Mouse (Mus musculus) heart, embryonic 16.5 days (tissue): ENCODE results near the gene Trmt1. TPM values are rescaled to one million over a fixed set of nuclear protein-coding genes. Genes with fewer than 3 reads are reported as not detected.

Experiments used
- ATAC-seq: fragments of 200-750 bp; cut with Nextera tagmentation; replicated peaks from 2 replicates; pipeline ENCODE4 v1.8.0; 2017; ENCODE audit warnings: moderate number of reproducible peaks; ENCODE audit not compliant: insufficient read depth, low FRiP score; ENCODE audit errors: extremely low read depth
- H3K27ac ChIP-seq: fragments of 300-500 bp; sonication (generic); 2 replicates; pipeline ENCODE4 v1.5.1; 2014; ENCODE audit warnings: mild to moderate bottlenecking, low read length, control low read depth, moderate library complexity
- H3K27me3 ChIP-seq: fragments of 300-500 bp; sonication (generic); 2 replicates; pipeline ENCODE4 v1.6.1; 2014; ENCODE audit warnings: low read length, mixed read lengths; ENCODE audit not compliant: control insufficient read depth, insufficient read depth
- H3K36me3 ChIP-seq: fragments of 300-500 bp; sonication (generic); 2 replicates; pipeline ENCODE4 v1.6.1; 2014; ENCODE audit not compliant: control insufficient read depth, insufficient read depth
- H3K4me1 ChIP-seq: fragments of 300-500 bp; sonication (generic); 2 replicates; pipeline ENCODE4 v1.6.1; 2014; ENCODE audit warnings: low read length, mixed read lengths; ENCODE audit not compliant: control insufficient read depth, insufficient read depth
- H3K4me2 ChIP-seq: fragments of 300-500 bp; sonication (generic); 2 replicates; pipeline ENCODE4 v1.6.1; 2014; ENCODE audit warnings: low read depth, mild to moderate bottlenecking, control low read depth, low read length
- H3K4me3 ChIP-seq: fragments of 300-500 bp; sonication (generic); 2 replicates; pipeline ENCODE4 v1.5.1; 2014; ENCODE audit warnings: mild to moderate bottlenecking, control low read depth, low read length
- H3K9ac ChIP-seq: fragments of 300-500 bp; sonication (generic); 2 replicates; pipeline ENCODE4 v1.6.1; 2014; ENCODE audit warnings: low read length, control low read depth
- H3K9me3 ChIP-seq: fragments of 300-500 bp; sonication (generic); replicated peaks from 2 replicates; pipeline ENCODE4 v1.6.1; 2016; ENCODE audit warnings: low read length; ENCODE audit not compliant: control insufficient read depth
- WGBS: fragments of 180-500 bp; shearing (Covaris S2); extraction: QIAGEN DNeasy Blood & Tissue Kit; methylation state at CpG from one replicate; pipeline ENCODE4 v1.1.7; 2014; 5-methylcytosine and 5-hydroxymethylcytosine counted together
- polyA plus RNA-seq: library from polyadenylated mRNA; unstranded; fragments of >200 nt; fragmentation: Nextera tagmentation; extraction: Ambion mirVana; gene quantifications from 2 replicates; pipeline ENCODE4 v1.2.1, GENCODE M21; 2015

Trmt1 gene
- polyA plus RNA-seq, 1 experiment from 2014 or later: 43.2 TPM

DNA sequence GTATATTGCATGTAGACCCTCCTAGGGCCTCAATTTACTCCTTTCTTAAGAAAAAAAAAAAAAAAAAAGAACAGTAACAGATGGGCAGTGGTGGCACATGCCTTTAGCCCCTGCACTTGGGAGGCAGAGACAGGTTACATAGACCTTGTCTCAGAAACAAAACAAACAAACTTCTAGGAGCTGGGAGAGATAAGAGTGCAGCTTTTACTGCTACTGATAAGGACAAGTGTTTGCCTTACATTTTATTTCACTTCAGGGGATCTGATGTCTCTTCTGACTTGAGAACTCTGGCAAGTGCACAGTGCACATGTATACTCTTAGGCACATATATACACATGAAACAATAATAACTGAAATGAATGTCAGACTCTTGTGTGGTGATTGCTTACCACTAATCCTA is 28.9 kb upstream of the Trmt1 start:
- Histone ChIP-seq H3K4me1 (peaks cover 45% of the 10 kb centered on the region), H3K4me3 (no peak overlapping the region), H3K4me2 (peak overlapping the region; percentile 75), H3K9me3 (no peaks in the 10 kb centered on the region), H3K36me3 (no peaks in the 10 kb centered on the region), H3K9ac (no peak overlapping the region; the same call in 1 of the 2 replicates), H3K27me3 (no peaks in the 10 kb centered on the region), H3K27ac (peak overlapping the region; percentile 92)
- ATAC-seq: no peak

GRCm38 (mm10) chr8:84657680-84658079 is 28.4 kb upstream of the Trmt1 start:
- H3K9me3 ChIP-seq: no peaks in the 10 kb centered on the region
- no peak overlapping the region for H3K4me2 ChIP-seq
- peaks cover 45% of the 10 kb centered on the region for H3K4me1 ChIP-seq
- H3K27ac ChIP-seq: peak overlapping the region; percentile 92
- no peak overlapping the region; the same call in 1 of the 2 replicates for H3K9ac ChIP-seq
- no peak overlapping the region for H3K4me3 ChIP-seq
- H3K36me3 ChIP-seq: no peaks in the 10 kb centered on the region
- 62% methylated on average over 4 of the region's 4 CpGs for WGBS
- no peaks in the 10 kb centered on the region for H3K27me3 ChIP-seq
- ATAC-seq: no peak

DNA sequence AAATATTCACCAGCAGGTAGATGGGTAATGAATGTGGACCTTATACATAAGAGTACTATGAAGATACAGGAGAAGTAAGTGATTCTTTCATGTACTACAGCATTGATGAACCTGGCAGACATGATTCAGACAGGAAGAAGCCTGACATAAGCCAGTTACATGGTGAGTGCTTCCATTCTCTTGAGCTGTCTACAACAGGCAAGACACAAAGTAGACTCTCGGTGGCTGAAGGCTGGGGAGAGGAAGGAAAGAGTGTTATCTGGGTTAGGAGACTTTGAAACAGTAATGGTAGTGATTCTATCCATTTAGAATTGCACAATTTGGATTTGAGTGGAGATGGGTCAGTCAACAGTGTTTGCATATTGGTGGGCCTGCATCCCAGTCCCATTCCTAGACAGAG is 27.2 kb upstream of the Trmt1 start:
- H3K9ac ChIP-seq: no peak overlapping the region
- peak overlapping the region; percentile 90 for H3K27ac ChIP-seq
- H3K36me3 ChIP-seq: no peaks in the 10 kb centered on the region
- H3K9me3 ChIP-seq: no peaks in the 10 kb centered on the region
- 40% methylated on average over 1 of the region's 1 CpGs for WGBS
- H3K4me1 ChIP-seq: peaks cover 47% of the 10 kb centered on the region
- no peak overlapping the region for H3K4me2 ChIP-seq
- H3K27me3 ChIP-seq: no peaks in the 10 kb centered on the region
- no peak for ATAC-seq
- no peak overlapping the region for H3K4me3 ChIP-seq

DNA sequence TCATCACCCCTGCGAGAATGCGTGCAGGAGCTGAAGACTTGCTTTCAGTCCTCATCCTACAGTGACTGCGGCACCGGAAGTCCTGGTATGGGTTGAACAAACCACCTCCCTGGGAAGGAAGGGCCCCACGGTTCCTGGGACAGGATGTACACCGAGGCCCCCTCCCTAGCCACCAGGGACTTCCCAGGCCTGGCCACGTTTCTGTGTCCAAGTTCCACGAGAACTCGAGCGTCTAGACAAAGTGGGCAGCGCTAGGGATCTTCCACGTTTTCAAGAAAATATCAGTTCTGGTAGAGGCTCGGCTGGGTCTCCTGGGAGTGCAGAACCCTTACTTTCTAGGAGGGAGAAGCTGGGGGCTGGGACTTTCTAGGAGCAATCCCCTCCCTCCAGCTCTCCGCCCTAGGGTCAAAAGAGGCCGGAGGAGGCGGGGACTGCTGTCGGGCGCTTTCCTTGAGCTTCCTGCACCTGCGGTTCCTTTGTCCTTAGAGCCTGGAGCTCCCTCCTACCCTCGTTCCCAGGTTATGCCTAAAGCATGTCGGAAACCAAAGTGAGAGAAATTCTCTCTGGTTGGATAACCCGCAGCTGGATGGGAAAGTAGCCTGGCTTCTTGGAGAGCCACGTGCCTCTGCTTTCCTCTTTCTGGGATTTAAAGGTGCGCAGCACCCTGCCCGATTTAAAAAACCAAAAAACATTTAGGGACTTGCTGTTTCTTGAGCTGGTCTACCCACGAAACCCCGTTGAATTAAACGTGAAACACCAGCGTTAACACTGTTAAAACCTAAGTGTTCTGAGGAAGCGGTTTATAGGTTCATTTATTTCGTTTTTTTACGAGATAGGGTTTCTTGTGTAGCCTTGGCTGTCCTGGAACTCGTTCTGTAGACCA is 25.9 kb upstream of the Trmt1 start:
- peak overlapping the region; percentile 89 for H3K9ac ChIP-seq
- no peak for ATAC-seq
- H3K4me3 ChIP-seq: peak overlapping the region; percentile 76
- no peaks in the 10 kb centered on the region for H3K36me3 ChIP-seq
- H3K4me2 ChIP-seq: peak overlapping the region; percentile 86
- H3K27me3 ChIP-seq: no peaks in the 10 kb centered on the region
- no peaks in the 10 kb centered on the region for H3K9me3 ChIP-seq
- peak overlapping the region; percentile 90 for H3K27ac ChIP-seq
- 3% methylated on average over 33 of the region's 33 CpGs for WGBS
- peaks cover 43% of the 10 kb centered on the region for H3K4me1 ChIP-seq

DNA sequence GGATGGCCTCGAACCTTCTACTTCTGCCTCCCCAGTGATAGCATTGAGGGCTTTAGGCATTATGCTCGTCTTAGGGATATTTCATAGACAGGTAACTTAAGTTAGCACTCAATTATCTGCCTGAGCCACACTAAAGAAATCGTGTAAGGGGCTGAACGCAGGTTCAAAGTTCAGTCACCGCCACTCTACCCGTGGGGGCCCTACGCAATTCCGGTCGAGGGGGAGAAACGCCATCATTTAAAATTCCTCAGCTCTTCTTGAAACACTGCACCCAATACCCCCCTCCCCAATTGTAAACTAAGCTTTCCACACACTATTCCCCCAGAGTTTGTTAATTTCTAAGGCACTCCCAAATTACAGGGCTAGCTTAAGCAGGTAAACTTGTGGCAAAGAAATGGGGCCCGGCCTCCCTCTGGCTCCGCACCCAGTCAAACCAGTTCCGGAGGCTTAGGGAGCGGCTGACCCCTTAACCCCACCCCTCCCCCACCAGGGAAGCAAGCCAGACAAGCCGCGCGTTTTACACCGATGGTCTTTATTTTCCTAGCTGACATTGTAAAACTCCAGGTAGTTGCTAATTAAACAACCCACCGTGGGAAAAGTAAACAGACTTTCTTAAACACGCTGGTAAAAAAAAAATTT is 25.2 kb upstream of the Trmt1 start:
- Histone ChIP-seq H3K36me3 (no peaks in the 10 kb centered on the region), H3K4me1 (peaks cover 44% of the 10 kb centered on the region), H3K4me3 (peak overlapping the region; percentile 76), H3K4me2 (peak overlapping the region; percentile 86), H3K9me3 (no peaks in the 10 kb centered on the region), H3K27ac (peak overlapping the region; percentile 90), H3K27me3 (no peaks in the 10 kb centered on the region), H3K9ac (peak overlapping the region; percentile 89)
- WGBS: 2% methylated on average over 20 of the region's 20 CpGs
- ATAC-seq: no peak

DNA sequence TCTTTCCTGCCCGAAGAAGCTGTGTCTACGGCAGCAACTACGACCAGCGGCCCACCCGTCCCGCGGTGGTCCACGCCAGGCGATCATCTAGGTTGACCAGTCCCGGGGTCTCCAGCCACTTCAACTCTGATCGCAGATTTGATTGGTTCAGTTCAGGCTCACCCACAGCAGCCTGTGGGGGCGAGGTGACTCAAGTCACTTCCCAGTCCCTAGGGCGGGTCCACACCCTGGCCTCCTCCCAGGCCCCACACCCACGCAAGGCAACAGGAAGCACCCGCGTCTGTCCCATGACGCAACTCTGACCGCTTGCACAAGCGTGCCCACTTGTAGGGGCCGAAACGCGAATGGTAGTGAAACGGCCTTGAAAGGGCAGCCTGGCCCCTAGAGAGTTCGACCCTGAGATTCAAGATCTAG is 24.6 kb upstream of the Trmt1 start:
- 0% methylated on average over 24 of the region's 24 CpGs for WGBS
- H3K9ac ChIP-seq: peak overlapping the region; percentile 89

GRCm38 (mm10) chr8:84661961-84662571 is 24.0 kb upstream of the Trmt1 start:
- Histone ChIP-seq H3K9ac (peak overlapping the region; percentile 89), H3K27me3 (no peaks in the 10 kb centered on the region), H3K9me3 (no peaks in the 10 kb centered on the region), H3K4me2 (peak overlapping the region; percentile 86), H3K27ac (peak overlapping the region; percentile 90), H3K36me3 (no peaks in the 10 kb centered on the region), H3K4me3 (peak overlapping the region; percentile 76), H3K4me1 (peaks cover 35% of the 10 kb centered on the region)
- ATAC-seq: 0 out of 2 replicates have a peak, but pooled peaks have one; percentile 3
- under 1% methylated on average over 61 of the region's 61 CpGs for WGBS

More for the DNA sequence above, 24.6 kb upstream of the Trmt1 start:
- H3K27ac ChIP-seq: peak overlapping the region; percentile 90
- peak overlapping the region; percentile 86 for H3K4me2 ChIP-seq
- ATAC-seq: peak; percentile 20; the same call in 1 of the 2 replicates
- H3K27me3 ChIP-seq: no peaks in the 10 kb centered on the region
- peaks cover 41% of the 10 kb centered on the region for H3K4me1 ChIP-seq
- H3K9me3 ChIP-seq: no peaks in the 10 kb centered on the region
- H3K4me3 ChIP-seq: peak overlapping the region; percentile 76
- H3K36me3 ChIP-seq: no peaks in the 10 kb centered on the region

- Histone ChIP-seq H3K27ac (peak within 1 kb of the TSS; percentile 90), H3K4me3 (peak within 1 kb of the TSS; percentile 76), H3K4me1 (peaks cover 30% of the 10 kb centered on the region), H3K4me2 (peak within 1 kb of the TSS; percentile 86), H3K9ac (peak within 1 kb of the TSS; percentile 89), H3K27me3 (no peaks in the 10 kb centered on the region), H3K36me3 (no peaks in the 10 kb centered on the region), H3K9me3 (no peaks in the 10 kb centered on the region)
- peak; percentile 76 for ATAC-seq
- 0% methylated on average over 27 of the region's 27 CpGs for WGBS
Measured at GRCm38 (mm10) chr8:84662581-84663065, 23.5 kb upstream of the Trmt1 start, which contains the start of gene Ier2. Ier2 (minus strand) TSS chr8:84662852.
